Mouse (Mus musculus) urinary bladder, adult 18-20 months (tissue): ENCODE measurements at regions not wholly inside any gene's neighbourhood (a gene's known extent, or its start where the extent isn't known, plus 50 kb on each side); places are given as distances from the start of the nearest gene placed in this dataset.

Experiments used
- DNase-seq, 2 experiments: peaks; one replicate each; pipeline ENCODE4 v3.0.0; 2022; ENCODE audit warnings: low spot score in 2 of 2, mixed read lengths in 2 of 2

DNA sequence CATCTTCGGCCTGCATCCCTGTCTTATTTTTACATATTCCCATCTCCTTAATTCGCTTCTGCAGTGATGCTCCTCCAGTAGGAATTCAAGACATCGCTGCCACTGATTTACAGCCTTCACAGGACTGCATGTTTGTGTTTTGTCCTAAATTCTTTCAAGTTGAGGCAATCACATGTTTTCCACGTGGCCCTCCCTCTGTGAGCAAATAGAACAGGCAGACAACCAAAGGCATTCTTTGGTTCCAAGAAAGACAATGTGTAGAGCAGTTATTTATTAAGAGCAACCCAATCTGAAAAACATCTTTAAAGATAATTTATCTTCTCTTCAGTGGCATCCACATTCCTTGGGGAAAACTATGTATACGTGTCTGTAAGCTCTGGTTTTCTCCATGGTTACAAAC lies 472.8 kb upstream of the Intu start:
- DNase-seq, result no peak

DNA sequence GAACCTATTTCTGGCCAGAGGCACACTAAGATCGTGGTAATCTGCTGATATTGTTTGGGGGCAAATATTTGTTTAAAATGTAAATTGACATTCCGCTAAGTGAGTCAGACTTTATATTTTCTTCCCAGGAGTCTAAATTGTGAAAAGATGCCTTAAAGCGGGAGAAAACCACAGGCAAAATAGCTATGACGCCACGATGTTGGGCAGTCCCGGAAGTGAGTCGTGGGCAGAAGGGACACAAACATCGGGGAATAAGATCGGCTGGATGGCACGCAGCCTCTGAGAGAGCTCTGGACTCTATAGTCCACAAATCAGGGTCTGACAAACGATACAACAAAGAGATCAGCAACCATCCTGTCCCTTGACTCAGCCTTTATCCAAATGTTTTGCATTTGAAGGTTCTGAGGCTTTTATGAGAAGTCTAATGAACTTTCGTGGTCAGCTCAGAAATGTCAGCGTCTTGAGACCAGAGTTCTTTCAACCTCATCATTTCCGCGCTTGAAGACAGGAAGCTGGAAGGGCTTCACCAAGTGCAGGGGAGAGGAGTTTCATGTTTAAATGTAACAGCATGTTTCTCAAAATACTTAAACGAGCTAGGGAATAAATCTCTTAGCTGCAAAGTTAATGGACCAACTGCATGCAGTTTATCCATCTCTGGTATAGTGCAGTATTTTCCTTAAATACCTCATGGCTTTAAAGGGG lies 472.2 kb upstream of the Intu start:
- DNase-seq, result peak in 1 of 2 experiments; percentile 1

DNA sequence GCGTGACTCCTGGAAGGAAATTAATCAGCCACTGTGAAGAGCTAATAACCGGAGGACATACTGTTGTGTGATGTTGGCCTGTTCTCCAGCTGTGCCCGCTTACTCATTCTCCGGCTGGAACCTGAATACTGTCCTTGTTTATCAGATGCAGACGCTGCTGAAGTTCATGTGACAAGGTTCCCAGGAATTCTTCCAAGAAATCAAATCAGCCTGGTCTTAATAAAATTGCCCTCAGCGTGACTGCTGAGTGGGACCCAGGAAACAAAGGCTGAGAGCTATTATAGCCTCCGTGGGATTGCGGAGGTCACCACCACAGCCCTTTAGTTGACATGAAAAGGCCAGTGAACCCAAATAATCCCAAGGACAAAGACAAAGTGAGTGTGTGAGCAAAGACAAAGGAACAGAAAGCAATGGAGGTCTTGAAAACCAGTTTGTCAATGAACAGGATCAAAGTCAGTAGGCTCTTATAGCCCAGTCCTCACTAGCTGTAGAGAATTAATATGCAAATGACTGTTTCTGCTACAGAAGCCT lies 460.9 kb upstream of the Intu start:
- no peak for DNase-seq

DNA sequence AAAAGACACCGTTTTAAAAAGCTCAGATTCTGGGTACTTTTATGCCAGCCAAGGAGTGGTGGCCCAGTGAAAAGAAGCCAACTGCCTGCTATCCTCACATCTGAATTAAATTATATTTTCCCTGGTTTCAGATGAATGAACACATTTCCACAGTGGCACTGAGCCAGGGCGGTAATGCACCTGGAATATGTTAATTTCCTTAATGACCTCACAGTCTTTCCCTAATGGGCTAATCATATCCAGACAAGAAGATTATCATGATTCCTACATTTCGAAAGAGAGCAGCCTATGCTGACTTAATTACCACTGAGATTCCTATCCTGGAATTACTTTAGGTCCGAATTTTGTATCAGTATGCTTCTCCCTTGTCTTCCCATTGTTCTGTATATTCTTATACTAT lies 454.3 kb upstream of the Intu start:
- no peak for DNase-seq

DNA sequence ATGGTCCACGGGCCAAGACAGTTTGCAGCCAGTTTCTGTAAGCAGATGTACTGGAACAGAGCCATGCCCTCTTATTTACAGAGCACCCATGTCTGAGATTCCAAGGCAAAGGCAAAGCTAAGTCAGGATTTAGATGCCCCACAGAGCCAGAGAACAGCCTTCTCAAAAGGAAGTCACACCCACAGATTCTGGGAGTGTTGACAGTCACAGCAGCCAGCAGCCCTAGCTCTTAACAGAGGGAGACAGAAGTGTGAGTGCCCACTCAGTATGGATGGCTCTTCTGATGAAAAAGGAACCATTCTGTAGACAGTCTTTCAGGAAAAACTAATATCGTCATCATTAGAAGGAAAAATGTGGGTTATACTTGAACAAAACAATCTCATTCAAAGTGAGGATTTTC lies 446.0 kb upstream of the Intu start:
- no peak for DNase-seq

DNA sequence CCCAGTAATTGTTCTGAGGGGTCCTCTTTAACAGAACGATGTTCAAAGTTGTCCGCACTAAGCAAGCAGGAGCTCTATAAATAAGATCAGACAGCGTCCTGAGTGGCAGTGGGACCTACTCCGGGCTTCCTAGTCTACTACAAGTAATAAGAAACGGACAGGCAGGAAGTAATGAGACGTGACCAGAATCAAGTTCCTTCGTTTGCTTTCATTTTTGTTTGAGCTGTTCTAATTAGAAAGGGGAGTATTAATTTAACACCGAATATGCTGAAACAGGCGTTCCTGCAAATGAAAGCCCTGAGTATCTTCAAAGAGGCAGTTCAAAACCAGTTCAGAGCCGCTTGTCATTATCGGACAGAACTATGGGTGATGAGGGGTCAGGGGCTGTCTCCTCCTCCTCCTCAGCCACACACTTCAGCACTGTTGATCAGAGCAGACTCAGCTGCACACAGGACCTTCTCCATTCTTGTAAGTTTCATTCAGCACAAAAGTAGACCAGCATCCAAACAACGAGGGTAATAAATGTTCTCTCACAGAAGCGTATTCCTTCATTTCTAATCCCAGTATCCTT lies 439.2 kb upstream of the Intu start:
- DNase-seq, result no peak

DNA sequence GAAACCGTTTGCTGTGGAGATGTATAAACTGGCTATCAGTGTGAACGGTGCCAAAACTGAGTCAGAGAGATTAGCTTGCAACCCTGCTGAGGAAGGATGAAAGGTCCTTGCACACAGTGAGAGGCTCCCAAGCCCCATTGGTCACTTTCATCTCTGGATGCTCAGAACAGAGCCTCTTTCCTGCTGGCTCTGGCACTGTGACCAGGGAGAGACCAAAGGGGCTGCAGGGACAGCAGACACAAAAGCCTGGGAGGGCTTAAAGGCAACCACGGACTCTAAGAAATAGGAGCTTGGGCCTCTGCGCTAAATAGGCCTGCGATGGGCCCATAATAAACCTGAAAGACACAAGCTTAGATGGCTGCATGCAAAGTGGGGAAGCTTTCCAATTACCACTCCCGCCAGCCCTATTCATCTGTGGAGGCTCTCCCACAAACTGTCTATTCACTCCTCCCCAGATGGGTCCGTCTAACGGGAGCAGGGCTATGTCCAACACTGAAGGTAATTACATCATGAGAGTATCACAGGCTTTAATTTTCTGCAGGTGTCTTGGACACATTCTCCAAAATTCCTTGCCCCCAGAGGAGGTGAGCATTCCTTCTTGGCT lies 438.2 kb upstream of the Intu start:
- DNase-seq, result no peak

DNA sequence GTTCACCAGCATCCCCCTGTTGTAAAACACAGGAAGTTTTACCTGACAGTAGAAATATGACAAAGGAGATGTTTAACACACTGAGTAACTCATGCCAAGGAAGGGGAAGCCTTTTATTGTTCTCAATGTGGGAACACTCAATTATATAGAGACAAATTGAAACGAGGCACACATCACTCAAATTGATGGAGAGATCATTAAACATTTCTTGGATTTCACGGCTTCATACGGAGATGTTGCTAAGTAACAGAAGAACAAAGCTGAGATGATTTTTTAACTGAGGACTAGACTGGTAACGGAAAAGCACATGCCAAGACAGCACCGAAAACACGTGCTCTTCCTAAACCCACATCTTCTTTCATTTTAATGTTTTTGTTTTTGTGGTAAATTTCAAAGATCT lies 437.0 kb upstream of the Intu start:
- no peak for DNase-seq

DNA sequence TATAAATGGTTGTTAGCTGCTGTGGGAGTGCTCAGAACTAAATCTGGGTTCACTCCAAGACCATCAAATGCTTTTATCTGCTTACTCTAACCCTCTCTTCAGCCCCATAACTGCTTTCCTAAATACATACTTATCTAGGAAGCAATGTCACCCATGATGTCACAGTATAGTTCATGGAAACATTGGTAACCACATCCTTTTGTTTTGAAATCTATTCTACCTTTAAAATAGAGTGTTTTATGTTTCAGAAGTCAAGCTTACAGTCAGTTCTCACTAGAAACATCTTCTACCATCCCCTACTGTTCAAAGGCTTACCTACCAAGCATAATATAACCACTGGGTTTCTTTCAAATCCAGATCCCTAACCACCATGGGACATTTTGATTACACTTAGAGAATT lies 436.4 kb upstream of the Intu start:
- no peak for DNase-seq

DNA sequence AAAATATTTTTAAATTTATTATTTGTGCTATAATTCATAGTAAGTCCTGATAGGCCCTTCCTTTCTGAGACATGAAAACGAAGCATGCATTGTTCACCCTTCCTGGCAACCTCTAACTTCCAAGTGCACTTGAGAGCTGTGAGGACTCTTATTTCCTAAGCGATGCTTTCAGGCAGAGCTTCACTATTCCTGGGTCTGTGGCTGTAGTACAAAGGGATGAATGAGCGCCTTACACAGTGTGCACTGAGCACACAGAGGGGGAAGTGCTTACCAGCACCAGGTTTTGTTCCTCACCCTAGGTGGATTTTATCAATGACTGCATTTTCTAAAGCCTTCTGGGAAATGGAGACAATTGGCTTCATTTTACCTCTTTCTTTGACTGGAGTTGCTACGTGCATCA lies 428.4 kb upstream of the Intu start:
- DNase-seq, result no peak

DNA sequence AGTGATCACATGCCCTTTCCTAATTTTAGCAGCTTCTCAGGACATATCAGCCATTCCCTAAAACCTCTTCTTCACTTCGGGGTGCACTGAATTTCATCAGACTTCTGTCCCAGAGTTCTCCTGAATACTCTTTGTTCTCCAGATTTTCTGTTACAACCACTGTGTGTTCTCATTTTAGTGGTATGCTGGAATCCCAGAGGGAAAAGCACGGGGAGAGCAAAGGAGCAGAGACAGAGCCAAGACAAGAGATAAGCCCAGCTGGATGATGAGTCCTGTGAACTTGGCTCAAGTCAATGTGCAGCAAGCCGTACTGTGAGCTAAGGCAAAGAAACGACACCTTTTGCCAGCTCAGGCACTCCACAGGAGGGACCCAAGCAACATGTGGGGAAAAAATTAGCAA lies 416.3 kb upstream of the Intu start:
- DNase-seq, result no peak

DNA sequence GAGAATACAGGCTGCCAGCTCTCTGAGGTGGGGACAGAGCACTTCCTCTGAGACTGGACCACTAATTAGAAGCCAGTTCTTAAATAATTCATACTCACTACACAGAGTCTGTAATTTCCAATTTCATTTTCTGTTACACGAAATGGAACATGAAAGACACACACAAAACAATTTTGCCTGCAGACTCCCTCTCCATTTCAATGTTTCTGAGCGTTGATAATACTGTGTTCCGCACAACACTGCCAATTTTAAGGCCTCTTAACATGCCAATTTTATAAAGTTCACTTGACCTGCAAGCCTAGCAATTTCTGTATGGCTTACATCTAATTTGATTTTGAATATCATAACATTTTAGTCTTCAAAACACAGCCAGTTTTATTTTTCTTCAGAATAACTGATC lies 412.5 kb upstream of the Intu start:
- DNase-seq, result no peak

DNA sequence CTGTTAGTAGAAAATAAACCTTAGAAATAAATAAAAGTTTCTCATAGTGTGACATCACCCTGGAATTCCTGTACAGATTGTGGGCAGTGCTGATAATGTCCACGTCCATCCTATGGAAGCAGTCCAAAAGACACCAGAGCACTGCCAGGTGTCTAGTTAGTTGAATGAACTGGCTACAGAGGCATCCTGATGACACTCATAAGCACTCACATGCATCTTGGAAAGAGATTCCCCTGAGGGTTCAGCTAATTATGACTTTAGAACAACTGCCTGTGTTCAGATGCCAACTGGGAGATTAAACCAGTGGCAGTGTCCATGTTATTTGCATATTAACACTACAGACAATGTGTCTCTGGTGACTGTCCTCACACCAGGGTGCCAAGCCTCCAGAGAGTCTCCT lies 411.6 kb upstream of the Intu start:
- DNase-seq, result no peak

DNA sequence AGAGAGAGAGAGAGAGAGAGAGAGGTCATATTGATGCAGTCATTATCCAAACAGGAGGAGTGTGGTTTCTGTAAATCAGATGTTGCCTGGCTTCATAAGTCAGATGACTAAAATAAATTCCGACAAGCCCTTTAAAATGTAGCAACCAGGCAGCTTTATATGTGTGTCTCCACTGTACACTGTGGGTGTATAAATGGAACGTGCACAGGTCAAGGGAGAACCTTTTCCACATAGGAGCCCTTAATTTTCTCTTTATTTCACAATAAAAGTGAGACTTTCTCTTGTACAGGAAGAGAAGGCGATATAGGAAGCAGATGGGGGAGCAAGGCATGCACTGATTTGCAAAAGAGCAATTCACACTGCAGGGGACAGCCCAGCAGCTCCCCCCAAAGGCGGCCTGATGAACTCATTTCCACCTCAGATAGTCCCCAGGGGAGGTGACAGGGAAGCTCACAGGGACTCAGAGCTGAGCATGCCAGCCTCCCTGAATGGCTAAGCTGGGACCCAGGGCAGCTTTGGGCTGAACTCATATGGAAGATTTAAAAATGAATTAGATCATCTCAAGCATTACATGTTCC lies 410.7 kb upstream of the Intu start:
- no peak for DNase-seq

DNA sequence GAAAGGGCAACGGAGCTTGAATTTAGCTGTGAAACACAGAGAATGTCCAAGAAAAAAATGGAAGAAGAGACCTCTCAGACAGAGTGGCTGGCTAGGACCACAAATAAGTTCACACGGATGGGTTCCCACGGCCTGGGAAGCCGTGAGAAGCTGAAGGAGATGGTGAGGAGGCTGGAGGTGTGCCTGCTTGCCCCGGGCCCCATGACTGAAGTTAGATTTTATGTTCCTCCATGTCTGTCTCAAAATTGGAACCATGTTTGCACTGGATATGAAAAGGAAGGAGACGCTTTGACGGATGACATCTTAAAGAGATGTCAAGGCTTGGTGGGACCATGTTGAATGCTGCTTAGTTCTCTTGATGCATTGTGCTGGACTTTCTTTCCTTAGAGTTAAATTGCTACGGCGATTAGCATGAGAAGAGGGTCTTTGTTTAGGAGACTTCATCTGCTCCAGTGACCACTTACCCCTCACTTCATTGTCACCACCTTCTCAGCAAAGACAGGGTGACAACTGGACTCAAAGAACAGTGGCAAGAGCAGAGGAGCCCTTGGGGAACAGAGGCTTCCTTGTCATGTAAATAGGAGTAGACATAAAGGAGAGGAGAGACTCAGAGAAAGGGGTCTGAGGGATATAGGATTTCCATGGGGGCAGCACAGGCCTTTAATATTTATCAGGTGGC lies 407.4 kb upstream of the Intu start:
- DNase-seq, result no peak

DNA sequence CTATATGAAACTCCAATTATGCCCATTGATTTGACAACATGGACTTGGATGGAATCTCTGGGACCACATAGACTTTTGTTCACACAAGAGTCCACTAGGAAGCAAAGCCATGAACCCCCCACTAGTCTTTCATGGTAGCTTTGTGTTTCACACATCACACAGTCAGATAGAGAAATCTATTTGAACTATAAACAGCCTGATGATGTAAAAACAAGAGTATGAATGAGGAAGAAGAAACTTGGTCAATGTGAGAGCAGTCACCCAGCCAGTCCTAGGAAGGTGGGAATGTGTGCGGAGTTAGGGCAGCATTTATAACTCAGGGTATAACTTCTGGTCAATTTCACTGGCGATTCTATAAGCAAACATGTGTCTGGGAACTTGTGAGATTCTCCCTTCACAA lies 404.2 kb upstream of the Intu start:
- DNase-seq, result no peak

DNA sequence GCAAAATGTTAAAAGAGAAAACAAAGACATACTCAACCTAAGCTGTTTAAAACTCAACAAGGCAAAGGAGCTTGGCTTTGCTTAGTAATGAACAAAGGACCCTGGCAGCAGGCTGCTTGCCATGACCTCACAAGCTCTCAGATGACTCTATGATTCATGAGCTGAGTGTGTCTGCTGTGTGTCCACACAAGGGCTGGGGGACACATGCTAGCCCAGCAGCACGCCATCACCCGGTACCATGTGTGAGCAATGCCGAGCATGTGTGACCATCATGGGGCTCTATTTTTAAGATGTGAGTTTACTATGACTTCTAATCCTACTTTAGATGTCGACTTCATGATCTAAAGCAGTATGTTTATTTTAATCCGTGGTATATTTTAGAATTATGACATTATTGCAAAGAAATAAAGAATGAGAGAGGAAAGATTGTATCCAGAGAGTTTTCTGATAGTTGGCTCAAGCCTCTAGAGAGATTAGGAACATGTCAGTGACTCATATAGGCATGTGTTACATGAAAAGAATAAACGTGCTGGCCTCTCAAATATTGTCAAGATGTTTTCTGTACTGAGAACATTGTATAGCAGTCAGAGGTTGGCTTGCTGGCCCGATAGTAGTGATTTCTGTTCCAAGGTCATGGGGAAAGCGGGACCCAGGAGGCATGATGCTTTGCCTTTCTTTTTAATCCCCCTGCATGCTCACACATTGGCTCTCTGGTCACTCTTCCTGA lies 400.1 kb upstream of the Intu start:
- no peak for DNase-seq

DNA sequence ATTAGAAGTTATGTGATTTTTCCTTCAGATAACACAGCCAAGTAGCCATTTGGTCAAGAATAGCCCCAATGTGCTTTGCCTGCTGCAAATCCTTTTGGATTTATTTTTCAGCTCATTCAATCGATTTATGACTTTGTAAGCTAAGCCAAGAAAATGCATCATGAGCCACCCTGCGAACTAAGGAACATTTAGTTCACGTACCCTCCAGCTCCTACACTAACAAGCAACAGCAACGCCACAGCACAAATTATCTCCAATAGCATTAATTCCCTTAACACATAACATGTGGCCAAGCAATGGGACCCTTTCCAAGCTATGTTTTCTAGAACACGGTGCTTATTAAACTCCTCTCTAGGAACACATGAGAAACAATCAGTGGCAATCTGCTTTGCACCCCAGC lies 392.4 kb upstream of the Intu start:
- DNase-seq, result no peak

DNA sequence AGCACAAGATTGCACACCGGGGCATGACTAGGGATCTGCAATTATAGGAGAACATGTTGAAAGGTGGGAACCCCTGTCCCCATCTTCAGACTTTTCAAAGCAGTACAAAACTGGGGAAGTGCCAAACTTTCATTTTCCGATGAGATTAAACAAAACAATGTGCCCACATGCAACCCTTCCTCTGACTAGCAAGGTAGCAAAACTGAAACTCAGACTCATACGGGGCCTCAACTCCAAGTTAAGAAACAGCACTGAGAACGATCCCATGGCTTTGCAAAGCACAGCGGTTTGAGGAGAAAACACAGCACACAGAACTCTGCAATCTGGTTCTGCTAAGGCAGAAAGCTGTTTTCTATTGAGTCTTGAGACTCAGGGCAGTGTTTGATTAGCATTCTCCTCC lies 388.9 kb upstream of the Intu start:
- no peak for DNase-seq

DNA sequence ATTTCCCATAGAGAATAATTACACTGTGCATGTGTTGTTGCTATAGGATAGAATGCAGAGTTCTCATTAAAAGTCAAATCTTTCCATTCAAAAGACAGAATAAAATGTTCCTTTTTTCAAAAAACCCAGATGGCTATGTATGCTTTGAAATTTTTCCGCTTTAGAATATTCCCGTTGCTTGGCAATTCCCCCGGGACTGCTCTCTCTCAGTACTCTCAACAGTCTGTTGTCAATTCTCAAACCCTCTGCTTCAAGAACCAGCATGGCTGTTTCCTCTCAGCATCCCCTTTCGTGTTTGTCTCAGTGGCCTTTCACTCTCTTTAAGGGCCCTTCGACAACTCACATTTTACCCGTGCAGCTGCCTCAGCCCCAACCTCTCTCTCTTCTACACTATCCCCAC lies 372.5 kb upstream of the Intu start:
- DNase-seq, result no peak

DNA sequence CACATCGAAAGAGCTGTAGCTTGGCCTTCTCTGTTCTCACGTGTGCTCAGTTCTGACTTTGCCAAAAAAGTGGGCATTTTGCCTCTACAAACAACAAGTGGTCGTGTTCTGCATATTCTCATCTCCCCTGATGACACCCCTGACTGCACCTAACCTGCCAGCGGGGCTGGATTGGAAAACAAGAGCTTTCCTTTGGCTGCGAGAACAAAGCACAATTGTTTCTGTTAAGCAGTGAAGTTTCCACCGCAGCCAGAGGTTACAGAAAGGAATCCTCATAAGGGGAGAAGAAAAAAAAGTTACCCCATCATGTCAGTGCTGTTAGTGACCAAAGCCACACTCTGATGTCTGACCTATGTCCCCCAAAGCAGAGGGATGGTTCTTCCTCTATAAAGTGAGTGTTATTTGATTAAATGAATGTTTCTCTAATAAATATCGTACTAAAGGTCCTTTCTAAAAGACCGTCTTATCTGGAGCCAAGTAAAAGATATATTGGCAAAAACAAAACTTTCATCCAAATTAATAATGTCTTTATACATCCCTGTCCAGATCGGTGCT lies 371.4 kb upstream of the Intu start:
- DNase-seq, result no peak
